Mouse (Mus musculus): ENCODE data around the gene Git2. TPM values are rescaled to one million over a fixed set of nuclear protein-coding genes. Genes with fewer than 3 reads are reported as not detected.

Git2 gene
- polyA plus RNA-seq, 1 experiment from 2014 or later, result 41.2 TPM

DNA sequence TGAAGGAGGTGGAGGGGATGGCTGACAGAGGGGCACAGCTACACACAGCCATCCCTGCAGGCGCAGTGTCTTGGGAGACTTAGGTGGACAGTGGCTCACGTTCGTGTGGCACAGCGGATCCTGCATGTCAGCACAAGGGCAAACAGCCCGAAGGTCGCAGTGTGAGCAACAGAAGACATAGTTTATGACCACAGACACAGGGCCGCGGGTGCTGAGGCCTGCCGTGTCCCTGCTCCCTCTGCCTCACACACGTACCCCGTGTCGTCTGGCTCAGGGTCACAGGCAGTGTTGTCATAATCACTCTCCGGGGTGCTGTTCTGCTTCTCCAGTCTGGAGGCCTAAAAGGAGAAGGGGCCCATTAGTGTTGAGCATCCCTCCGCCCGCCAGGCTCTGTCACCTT is 41.7 kb downstream of the Git2 start:
- no peaks in the 10 kb centered on the region for H3K4me1 ChIP-seq (ENCODE audit: control insufficient read depth, insufficient read depth, low read length)
- H3K4me2 ChIP-seq (replicated peaks; ENCODE audit: low read depth, low read length), result no peak overlapping the region
- H3K9me3 ChIP-seq (ENCODE audit: control insufficient read depth, low read depth, low read length), result no peaks in the 10 kb centered on the region
- no peak overlapping the region for H3K9ac ChIP-seq (replicated peaks; ENCODE audit: low read depth, low read length)
- H3K4me3 ChIP-seq (ENCODE audit: low read depth, low read length), result no peak overlapping the region
- no peaks in the 10 kb centered on the region for H3K27me3 ChIP-seq (ENCODE audit: control insufficient read depth, insufficient read depth, low read length)
- no peak overlapping the region for H3K27ac ChIP-seq (ENCODE audit: low read length)
- no peak for ATAC-seq (ENCODE audit: insufficient number of reproducible peaks, insufficient read depth, low FRiP score, low read depth)
- peaks cover 75% of the 10 kb centered on the region for H3K36me3 ChIP-seq (ENCODE audit: control insufficient read depth, insufficient read depth, low read length)
- 93% methylated on average over 15 of the region's 15 CpGs for WGBS

DNA sequence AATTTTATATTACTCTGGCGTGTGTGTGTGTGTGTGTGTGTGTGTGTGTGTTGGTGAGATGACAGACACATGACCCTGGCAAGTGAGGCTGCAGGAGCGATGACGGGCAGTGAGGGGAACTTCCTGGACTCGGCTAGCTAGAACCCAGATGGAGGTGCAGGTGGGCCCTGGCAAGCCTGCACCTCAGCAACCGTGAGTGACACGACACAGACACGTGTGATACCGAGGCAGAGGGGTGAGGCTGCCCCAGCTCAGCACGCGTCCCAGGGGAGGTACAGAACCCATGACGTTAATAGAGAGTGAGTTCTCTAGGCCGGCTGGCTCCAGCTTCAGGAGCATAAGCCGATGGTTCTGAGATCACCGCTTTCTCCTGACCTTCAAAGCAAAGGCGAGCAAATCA is 43.3 kb downstream of the Git2 start:
- Histone ChIP-seq H3K9me3 (ENCODE audit: control insufficient read depth, low read depth, low read length) (no peaks in the 10 kb centered on the region), H3K36me3 (ENCODE audit: control insufficient read depth, insufficient read depth, low read length) (peaks cover 79% of the 10 kb centered on the region), H3K4me2 (replicated peaks; ENCODE audit: low read depth, low read length) (no peak overlapping the region), H3K4me1 (ENCODE audit: control insufficient read depth, insufficient read depth, low read length) (no peaks in the 10 kb centered on the region), H3K4me3 (ENCODE audit: low read depth, low read length) (no peak overlapping the region), H3K9ac (replicated peaks; ENCODE audit: low read depth, low read length) (no peak overlapping the region), H3K27ac (ENCODE audit: low read length) (no peak overlapping the region), H3K27me3 (ENCODE audit: control insufficient read depth, insufficient read depth, low read length) (no peaks in the 10 kb centered on the region)
- 90% methylated on average over 15 of the region's 15 CpGs for WGBS
- ATAC-seq (ENCODE audit: insufficient number of reproducible peaks, insufficient read depth, low FRiP score, low read depth), result no peak

GRCm38 (mm10) chr5:114731498-114731897 is 43.8 kb downstream of the Git2 start:
- Histone ChIP-seq H3K9ac (replicated peaks; ENCODE audit: low read depth, low read length) (no peak overlapping the region), H3K4me1 (ENCODE audit: control insufficient read depth, insufficient read depth, low read length) (no peaks in the 10 kb centered on the region), H3K27ac (ENCODE audit: low read length) (no peak overlapping the region), H3K4me3 (ENCODE audit: low read depth, low read length) (no peak overlapping the region), H3K9me3 (ENCODE audit: control insufficient read depth, low read depth, low read length) (no peaks in the 10 kb centered on the region), H3K36me3 (ENCODE audit: control insufficient read depth, insufficient read depth, low read length) (peaks cover 74% of the 10 kb centered on the region), H3K4me2 (replicated peaks; ENCODE audit: low read depth, low read length) (no peak overlapping the region), H3K27me3 (ENCODE audit: control insufficient read depth, insufficient read depth, low read length) (no peaks in the 10 kb centered on the region)
- 68% methylated on average over 6 of the region's 6 CpGs for WGBS
- no peak for ATAC-seq (ENCODE audit: insufficient number of reproducible peaks, insufficient read depth, low FRiP score, low read depth)

GRCm38 (mm10) chr5:114730129-114730528 is 45.2 kb downstream of the Git2 start:
- Histone ChIP-seq H3K4me3 (ENCODE audit: low read depth, low read length) (no peak overlapping the region), H3K27ac (ENCODE audit: low read length) (no peak overlapping the region), H3K36me3 (ENCODE audit: control insufficient read depth, insufficient read depth, low read length) (peaks cover 67% of the 10 kb centered on the region), H3K4me2 (replicated peaks; ENCODE audit: low read depth, low read length) (no peak overlapping the region), H3K9ac (replicated peaks; ENCODE audit: low read depth, low read length) (no peak overlapping the region), H3K27me3 (ENCODE audit: control insufficient read depth, insufficient read depth, low read length) (no peaks in the 10 kb centered on the region), H3K9me3 (ENCODE audit: control insufficient read depth, low read depth, low read length) (no peaks in the 10 kb centered on the region), H3K4me1 (ENCODE audit: control insufficient read depth, insufficient read depth, low read length) (no peaks in the 10 kb centered on the region)
- 73% methylated on average over 10 of the region's 10 CpGs for WGBS
- ATAC-seq (ENCODE audit: insufficient number of reproducible peaks, insufficient read depth, low FRiP score, low read depth), result no peak

GRCm38 (mm10) chr5:114728160-114728559 is 47.2 kb downstream of the Git2 start:
- Histone ChIP-seq H3K27me3 (ENCODE audit: control insufficient read depth, insufficient read depth, low read length) (no peaks in the 10 kb centered on the region), H3K4me1 (ENCODE audit: control insufficient read depth, insufficient read depth, low read length) (no peaks in the 10 kb centered on the region), H3K9me3 (ENCODE audit: control insufficient read depth, low read depth, low read length) (no peaks in the 10 kb centered on the region), H3K4me3 (ENCODE audit: low read depth, low read length) (no peak overlapping the region), H3K9ac (replicated peaks; ENCODE audit: low read depth, low read length) (no peak overlapping the region), H3K27ac (ENCODE audit: low read length) (no peak overlapping the region), H3K4me2 (replicated peaks; ENCODE audit: low read depth, low read length) (no peak overlapping the region), H3K36me3 (ENCODE audit: control insufficient read depth, insufficient read depth, low read length) (peaks cover 50% of the 10 kb centered on the region)
- ATAC-seq (ENCODE audit: insufficient number of reproducible peaks, insufficient read depth, low FRiP score, low read depth), result no peak
- WGBS, result 88% methylated on average over 10 of the region's 10 CpGs

- Histone ChIP-seq H3K4me3 (ENCODE audit: low read depth, low read length) (no peak overlapping the region), H3K9me3 (ENCODE audit: control insufficient read depth, low read depth, low read length) (no peaks in the 10 kb centered on the region), H3K4me2 (replicated peaks; ENCODE audit: low read depth, low read length) (no peak overlapping the region), H3K27ac (ENCODE audit: low read length) (no peak overlapping the region), H3K27me3 (ENCODE audit: control insufficient read depth, insufficient read depth, low read length) (no peaks in the 10 kb centered on the region), H3K4me1 (ENCODE audit: control insufficient read depth, insufficient read depth, low read length) (no peaks in the 10 kb centered on the region), H3K36me3 (ENCODE audit: control insufficient read depth, insufficient read depth, low read length) (peaks cover 32% of the 10 kb centered on the region), H3K9ac (replicated peaks; ENCODE audit: low read depth, low read length) (no peak overlapping the region)
- 91% methylated on average over 13 of the region's 13 CpGs for WGBS
- no peak for ATAC-seq (ENCODE audit: insufficient number of reproducible peaks, insufficient read depth, low FRiP score, low read depth)
These were observed 52.5 kb downstream of the Git2 start for GRCm38 (mm10) chr5:114722846-114723245.

DNA sequence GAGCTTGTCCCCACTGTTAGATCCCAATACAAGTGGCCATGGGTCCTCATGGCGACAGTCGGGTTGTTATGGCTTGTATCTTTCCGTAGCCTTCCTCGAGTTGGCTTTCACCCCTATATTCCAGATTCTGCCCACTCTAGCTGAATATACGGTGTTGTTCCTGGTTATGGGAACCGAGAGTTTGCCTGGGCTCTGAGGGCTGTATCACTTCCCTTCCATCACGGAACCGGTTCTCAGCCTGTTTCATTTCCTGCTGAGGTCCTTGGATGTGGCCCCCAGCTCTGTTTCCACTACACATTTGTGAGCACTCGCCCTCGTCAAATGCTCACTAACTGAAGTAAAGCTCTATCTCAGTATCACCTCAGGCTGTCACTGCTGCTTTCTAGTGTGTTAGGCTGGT is 53.3 kb downstream of the Git2 start:
- WGBS, result 95% methylated on average over 10 of the region's 10 CpGs
- no peak overlapping the region for H3K4me2 ChIP-seq (replicated peaks; ENCODE audit: low read depth, low read length)
- no peaks in the 10 kb centered on the region for H3K4me1 ChIP-seq (ENCODE audit: control insufficient read depth, insufficient read depth, low read length)
- peaks cover 35% of the 10 kb centered on the region for H3K36me3 ChIP-seq (ENCODE audit: control insufficient read depth, insufficient read depth, low read length)
- ATAC-seq (ENCODE audit: insufficient number of reproducible peaks, insufficient read depth, low FRiP score, low read depth), result no peak
- H3K27ac ChIP-seq (ENCODE audit: low read length), result no peak overlapping the region
- H3K27me3 ChIP-seq (ENCODE audit: control insufficient read depth, insufficient read depth, low read length), result no peaks in the 10 kb centered on the region
- H3K9me3 ChIP-seq (ENCODE audit: control insufficient read depth, low read depth, low read length), result no peaks in the 10 kb centered on the region
- H3K9ac ChIP-seq (replicated peaks; ENCODE audit: low read depth, low read length), result no peak overlapping the region
- no peak overlapping the region for H3K4me3 ChIP-seq (ENCODE audit: low read depth, low read length)

- peaks cover 40% of the 10 kb centered on the region for H3K36me3 ChIP-seq (ENCODE audit: control insufficient read depth, insufficient read depth, low read length)
- no peak for ATAC-seq (ENCODE audit: insufficient number of reproducible peaks, insufficient read depth, low FRiP score, low read depth)
- no peak overlapping the region for H3K27ac ChIP-seq (ENCODE audit: low read length)
- 92% methylated on average over 11 of the region's 11 CpGs for WGBS
- H3K4me2 ChIP-seq (replicated peaks; ENCODE audit: low read depth, low read length), result no peak overlapping the region
- no peaks in the 10 kb centered on the region for H3K9me3 ChIP-seq (ENCODE audit: control insufficient read depth, low read depth, low read length)
- no peak overlapping the region for H3K9ac ChIP-seq (replicated peaks; ENCODE audit: low read depth, low read length)
- no peak overlapping the region for H3K4me3 ChIP-seq (ENCODE audit: low read depth, low read length)
- H3K4me1 ChIP-seq (ENCODE audit: control insufficient read depth, insufficient read depth, low read length), result no peaks in the 10 kb centered on the region
- no peaks in the 10 kb centered on the region for H3K27me3 ChIP-seq (ENCODE audit: control insufficient read depth, insufficient read depth, low read length)
These were observed 54.5 kb downstream of the Git2 start for GRCm38 (mm10) chr5:114720784-114721183.

DNA sequence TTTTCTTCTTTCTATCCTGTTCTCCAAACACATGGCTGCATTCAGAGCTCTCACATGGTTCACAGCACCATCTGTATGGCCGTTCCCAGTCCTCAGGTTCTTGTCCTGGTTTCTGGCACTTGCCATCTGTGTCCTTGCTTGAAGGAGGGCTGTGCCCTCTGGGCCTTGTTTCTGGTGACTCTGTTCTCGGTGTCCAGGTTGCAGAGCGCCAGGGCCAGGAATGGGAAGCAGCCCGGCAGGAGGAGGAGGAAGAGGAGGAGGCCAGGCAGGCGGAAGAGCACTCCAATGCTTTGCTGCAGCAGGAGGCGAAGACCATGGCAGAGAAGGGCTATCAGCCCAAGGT is 55.4 kb downstream of the Git2 start:
- ATAC-seq (ENCODE audit: insufficient number of reproducible peaks, insufficient read depth, low FRiP score, low read depth), result no peak
- Histone ChIP-seq H3K27me3 (ENCODE audit: control insufficient read depth, insufficient read depth, low read length) (no peaks in the 10 kb centered on the region), H3K9ac (replicated peaks; ENCODE audit: low read depth, low read length) (no peak overlapping the region), H3K4me3 (ENCODE audit: low read depth, low read length) (no peak overlapping the region), H3K27ac (ENCODE audit: low read length) (no peak overlapping the region), H3K9me3 (ENCODE audit: control insufficient read depth, low read depth, low read length) (no peaks in the 10 kb centered on the region), H3K4me1 (ENCODE audit: control insufficient read depth, insufficient read depth, low read length) (no peaks in the 10 kb centered on the region), H3K4me2 (replicated peaks; ENCODE audit: low read depth, low read length) (no peak overlapping the region), H3K36me3 (ENCODE audit: control insufficient read depth, insufficient read depth, low read length) (peaks cover 49% of the 10 kb centered on the region)
- 90% methylated on average over 6 of the region's 6 CpGs for WGBS
